In genomic region chr4:155345608-155345953, GRCm38 (mm10) we compare ENCODE assay signal across 8 mouse cellular contexts. TPM values are rescaled to one million over a fixed set of nuclear protein-coding genes. Genes with fewer than 3 reads are reported as not detected.
A peak's percentile ranks its signal among the peaks of the same experiment; 100 is the strongest.
DNase-seq lines count a peak whose midpoint lies in the region; ATAC-seq and TF ChIP-seq lines count a peak whose summit lies in the region.

No protein-coding gene starts in this region.

- H3K27me3 ChIP-seq in forebrain, embryonic 14.5 days (replicated peaks; ENCODE audit: control insufficient read depth, insufficient read depth, low read length): no peaks in the 10 kb centered on the region
- peaks cover 41% of the 10 kb centered on the region for H3K27me3 ChIP-seq in heart, postnatal 0 days (ENCODE audit: control insufficient read depth, insufficient read depth, low read length)
- peaks cover 36% of the 10 kb centered on the region for H3K27me3 ChIP-seq in liver, embryonic 16.5 days (ENCODE audit: control insufficient read depth, insufficient read depth, low read depth, low read length)
- H3K27me3 ChIP-seq in neural tube, embryonic 15.5 days (replicated peaks): no peaks in the 10 kb centered on the region

- peak; percentile 93 for ATAC-seq in forebrain, embryonic 14.5 days
- ATAC-seq in heart, postnatal 0 days (ENCODE audit: insufficient read depth, low read depth): peak; percentile 78
- peak; percentile 11; the same call in 1 of the 2 replicates for ATAC-seq in liver, embryonic 16.5 days (ENCODE audit: low read depth)
- peak; percentile 88 for ATAC-seq in neural tube, embryonic 15.5 days (ENCODE audit: low FRiP score)
- ATAC-seq in erythroid progenitor cell, adult 5-6 weeks (replicated peaks; ENCODE audit: low FRiP score, poor library complexity, severe bottlenecking): no peak

- H3K36me3 ChIP-seq in ES-E14 (ENCODE audit: control insufficient read depth, insufficient read depth, low read length, poor library complexity, severe bottlenecking): peaks cover 3% of the 10 kb centered on the region; the same call in 1 of the 2 replicates
- H3K36me3 ChIP-seq in forebrain, embryonic 14.5 days (ENCODE audit: control insufficient read depth, insufficient read depth, low read length): no peaks in the 10 kb centered on the region
- H3K36me3 ChIP-seq in heart, postnatal 0 days (replicated peaks; ENCODE audit: control insufficient read depth, insufficient read depth, low read length): no peaks in the 10 kb centered on the region
- no peaks in the 10 kb centered on the region for H3K36me3 ChIP-seq in liver, embryonic 16.5 days (ENCODE audit: control insufficient read depth, insufficient read depth)
- H3K36me3 ChIP-seq in neural tube, embryonic 15.5 days: no peaks in the 10 kb centered on the region

- H3K4me2 ChIP-seq in forebrain, embryonic 14.5 days (ENCODE audit: low read length): peak overlapping the region; percentile 90
- H3K4me2 ChIP-seq in heart, postnatal 0 days (ENCODE audit: low read depth, low read length): peak overlapping the region; percentile 58
- peak overlapping the region; percentile 31; the same call in 1 of the 2 replicates for H3K4me2 ChIP-seq in liver, embryonic 16.5 days (ENCODE audit: low read depth, low read length)
- peak overlapping the region; percentile 81 for H3K4me2 ChIP-seq in neural tube, embryonic 15.5 days

- no peak overlapping the region for H3K27ac ChIP-seq in ES-E14 (ENCODE audit: insufficient read depth, low read depth, low read length, poor library complexity, severe bottlenecking)
- H3K27ac ChIP-seq in forebrain, embryonic 14.5 days (ENCODE audit: low read depth, low read length): peak overlapping the region; percentile 91
- H3K27ac ChIP-seq in heart, postnatal 0 days (ENCODE audit: low read depth): no peak overlapping the region
- H3K27ac ChIP-seq in liver, embryonic 16.5 days (ENCODE audit: low read length): no peak overlapping the region
- H3K27ac ChIP-seq in neural tube, embryonic 15.5 days (replicated peaks): peak overlapping the region; percentile 93

- no peak for TF ChIP-seq CTCF in brain, embryonic 14.5 days (IDR thresholded peaks at IDR 0.05; ENCODE audit: borderline replicate concordance, extremely low read depth, insufficient read depth, insufficient read length)
- no peak for TF ChIP-seq CTCF in heart, postnatal 0 days (IDR thresholded peaks at IDR 0.05; ENCODE audit: low read depth)

- peaks cover 0 to 6% of the 10 kb centered on the region in 2 experiments; a peak in 1 of 4 replicates for H3K4me1 ChIP-seq in ES-E14 (ENCODE audit: control insufficient read depth in 2 of 2, insufficient read depth in 2 of 2, low read length in 2 of 2, poor library complexity in 1 of 2)
- H3K4me1 ChIP-seq in forebrain, embryonic 14.5 days (ENCODE audit: control insufficient read depth, insufficient read depth, low read length): peaks cover 5% of the 10 kb centered on the region
- no peaks in the 10 kb centered on the region for H3K4me1 ChIP-seq in heart, postnatal 0 days (ENCODE audit: control insufficient read depth, insufficient read depth)
- no peaks in the 10 kb centered on the region for H3K4me1 ChIP-seq in liver, embryonic 16.5 days (ENCODE audit: control insufficient read depth, low read depth, low read length)
- peaks cover 35% of the 10 kb centered on the region for H3K4me1 ChIP-seq in neural tube, embryonic 15.5 days

- TF ChIP-seq EP300 in heart, postnatal 0 days (IDR thresholded peaks at IDR 0.05; ENCODE audit: low read depth): no peak

- H3K9ac ChIP-seq in ES-E14 (ENCODE audit: insufficient read depth, low read depth, low read length, poor library complexity, severe bottlenecking): peak overlapping the region; percentile 30; the same call in 1 of the 2 replicates
- peak overlapping the region; percentile 80 for H3K9ac ChIP-seq in forebrain, embryonic 14.5 days (ENCODE audit: low read length)
- no peak overlapping the region for H3K9ac ChIP-seq in heart, postnatal 0 days (replicated peaks; ENCODE audit: low read depth, low read length)
- H3K9ac ChIP-seq in liver, embryonic 16.5 days (ENCODE audit: low read depth, low read length): no peak overlapping the region
- peak overlapping the region; percentile 84 for H3K9ac ChIP-seq in neural tube, embryonic 15.5 days (replicated peaks)

- no peaks in the 10 kb centered on the region for H3K9me3 ChIP-seq in ES-E14 (ENCODE audit: control insufficient read depth, insufficient read depth, low read depth, low read length)
- no peaks in the 10 kb centered on the region for H3K9me3 ChIP-seq in forebrain, embryonic 14.5 days (replicated peaks; ENCODE audit: control insufficient read depth, low read length)
- H3K9me3 ChIP-seq in heart, postnatal 0 days (replicated peaks; ENCODE audit: control insufficient read depth, low read length): no peaks in the 10 kb centered on the region
- no peaks in the 10 kb centered on the region for H3K9me3 ChIP-seq in liver, embryonic 16.5 days (replicated peaks; ENCODE audit: control insufficient read depth, low read length)
- H3K9me3 ChIP-seq in neural tube, embryonic 15.5 days (replicated peaks): no peaks in the 10 kb centered on the region

- in situ Hi-C loops in ES-E14 (cut with MboI; ENCODE audit: low sequenced_read_pairs in 2 of 2, unreplicated experiment in 2 of 2): no loop called here

- no peak for DNase-seq in ES-E14 (ENCODE audit: low read depth, low spot score)
- peak; percentile 92 for DNase-seq in brain, embryonic 14.5 days (ENCODE audit: low read depth)
- DNase-seq in forebrain, embryonic 14.5 days (ENCODE audit: low spot score): peak; percentile 89
- peak; percentile 51 for DNase-seq in heart, postnatal 0 days (ENCODE audit: low spot score)
- peak; percentile 82 to 89 for DNase-seq in layer of hippocampus, adult 18-20 months (ENCODE audit: low spot score in 2 of 2)

- TF ChIP-seq POLR2A in brain, embryonic 14.5 days (IDR thresholded peaks at IDR 0.05; ENCODE audit: borderline replicate concordance, extremely low read depth, insufficient read depth, insufficient read length, poor library complexity, severe bottlenecking): peak; percentile 46; the same call in 1 of the 2 replicates

- H3K4me3 ChIP-seq in ES-E14 (ENCODE audit: insufficient read depth in 1 of 2, low read depth in 1 of 2, low read length in 2 of 2, poor library complexity in 1 of 2, severe bottlenecking in 1 of 2): peak overlapping the region; percentile 62 to 63
- peak overlapping the region; percentile 66 for H3K4me3 ChIP-seq in forebrain, embryonic 14.5 days (ENCODE audit: low read depth, low read length)
- H3K4me3 ChIP-seq in heart, postnatal 0 days (ENCODE audit: low read depth, low read length): peak overlapping the region; percentile 44
- no peak overlapping the region for H3K4me3 ChIP-seq in liver, embryonic 16.5 days (ENCODE audit: low read depth, low read length)
- peak overlapping the region; percentile 69 for H3K4me3 ChIP-seq in neural tube, embryonic 15.5 days (replicated peaks)

- 3% methylated on average over 16 of the region's 16 CpGs for WGBS in forebrain, embryonic 14.5 days
- 3% methylated on average over 16 of the region's 16 CpGs for WGBS in heart, postnatal 0 days
- 5% methylated on average over 16 of the region's 16 CpGs for WGBS in liver, embryonic 16.5 days (ENCODE audit: insufficient replicate concordance)
- 1% methylated on average over 16 of the region's 16 CpGs for WGBS in neural tube, embryonic 15.5 days

TF ChIP-seq in ES-E14, 5 proteins besides CTCF, POLR2A, EP300 and RAD21:
- TF ChIP-seq MAFK (IDR thresholded peaks at IDR 0.05; ENCODE audit: insufficient read depth, low read depth, low read length): no peak
- TF ChIP-seq HCFC1 (IDR thresholded peaks at IDR 0.05; ENCODE audit: borderline replicate concordance, insufficient read depth, low read length): no peak
- no peak for TF ChIP-seq CHD2 (IDR thresholded peaks at IDR 0.05; ENCODE audit: low read depth, low read length)
- TF ChIP-seq ZNF384 (IDR thresholded peaks at IDR 0.05; ENCODE audit: low read depth, low read length): no peak
- TF ChIP-seq ZC3H11A (IDR thresholded peaks at IDR 0.05; ENCODE audit: borderline replicate concordance, low read depth, low read length): no peak

RNA-seq across cellular contexts. Expression of gene Prkcz, which starts 15.6 kb away (rescaled TPM):
- 17.0 and 19.5 TPM in 2 replicates for total RNA-seq in ES-E14 (2012; rRNA removed)
- 73.8 and 80.3 TPM in 2 replicates for polyA plus RNA-seq in brain, embryonic 14.5 days (2012; rRNA removed)
- 45.4 and 52.5 TPM in 2 replicates for polyA plus RNA-seq in forebrain, embryonic 14.5 days (2014; fragmentation: Nextera tagmentation; extraction: Ambion mirVana)
- 4.6 and 4.8 TPM in 2 replicates for total RNA-seq in heart, postnatal 0 days (2014; rRNA removed; ENCODE audit: low replicate concordance)
- 2.7 and 3.6 TPM in 2 replicates for polyA plus RNA-seq in heart, postnatal 0 days (2015; fragmentation: Nextera tagmentation; extraction: Ambion mirVana)
- 100 to 1,000 TPM; 160 to 168 TPM for total RNA-seq in layer of hippocampus, adult 18-20 months (2021)
- polyA plus RNA-seq in liver, embryonic 16.5 days (2015; fragmentation: Nextera tagmentation; extraction: Ambion mirVana): 2.5 and 2.7 TPM in 2 replicates
- 80.1 and 87.4 TPM in 2 replicates for polyA plus RNA-seq in neural tube, embryonic 15.5 days (2015; fragmentation: Nextera tagmentation; extraction: Ambion mirVana)
- 12.2 TPM in 1 of 2 replicates, not detected in the other for total RNA-seq in erythroid progenitor cell, adult 5-6 weeks (2015; ENCODE audit: low replicate concordance)
- not detected in 2 replicates for total RNA-seq in erythroid progenitor cell, adult 5-6 weeks (2017; ENCODE audit: low replicate concordance)

RNA-seq across cellular contexts. Expression of gene Gabrd, which starts 52.3 kb away (rescaled TPM):
- total RNA-seq in ES-E14 (2012; rRNA removed): not detected in 2 replicates
- 0.36 and 1.2 TPM in 2 replicates for polyA plus RNA-seq in brain, embryonic 14.5 days (2012; rRNA removed)
- 1.2 and 1.7 TPM in 2 replicates for polyA plus RNA-seq in forebrain, embryonic 14.5 days (2014; fragmentation: Nextera tagmentation; extraction: Ambion mirVana)
- total RNA-seq in heart, postnatal 0 days (2014; rRNA removed; ENCODE audit: low replicate concordance): 0.15 TPM in 1 of 2 replicates, not detected in the other
- polyA plus RNA-seq in heart, postnatal 0 days (2015; fragmentation: Nextera tagmentation; extraction: Ambion mirVana): not detected in 2 replicates
- total RNA-seq in layer of hippocampus, adult 18-20 months (2021): 10 to 100 TPM; 26.8 to 27.0 TPM
- polyA plus RNA-seq in liver, embryonic 16.5 days (2015; fragmentation: Nextera tagmentation; extraction: Ambion mirVana): 0.09 TPM in 1 of 2 replicates, not detected in the other
- 0.18 and 0.26 TPM in 2 replicates for polyA plus RNA-seq in neural tube, embryonic 15.5 days (2015; fragmentation: Nextera tagmentation; extraction: Ambion mirVana)
- total RNA-seq in erythroid progenitor cell, adult 5-6 weeks (2015; ENCODE audit: low replicate concordance): not detected in 2 replicates
- total RNA-seq in erythroid progenitor cell, adult 5-6 weeks (2017; ENCODE audit: low replicate concordance): not detected in 2 replicates

Comparison
In these comparisons a context has a peak if more than half of its experiments do, and no peak if none do; other contexts are left out.
1. H3K27ac ChIP-seq: peak in forebrain, embryonic 14.5 days (single experiment) and neural tube, embryonic 15.5 days (single experiment); none in ES-E14 (single experiment), heart, postnatal 0 days (single experiment) and liver, embryonic 16.5 days (single experiment).
2. H3K9ac ChIP-seq: peak in ES-E14 (single experiment), forebrain, embryonic 14.5 days (single experiment) and neural tube, embryonic 15.5 days (single experiment); none in heart, postnatal 0 days (single experiment) and liver, embryonic 16.5 days (single experiment).
3. H3K4me2 ChIP-seq: peak in every context shown above with its lines; median percentile 90 in forebrain, embryonic 14.5 days; 81 in neural tube, embryonic 15.5 days; 58 in heart, postnatal 0 days; 31 in liver, embryonic 16.5 days.
4. RNA of gene Prkcz, which starts 15.6 kb away (polyA plus RNA-seq): 80.1 to 87.4 TPM in neural tube, embryonic 15.5 days, 73.8 to 80.3 TPM in brain, embryonic 14.5 days and 45.4 to 52.5 TPM in forebrain, embryonic 14.5 days; 2.7 to 3.6 TPM in heart, postnatal 0 days and 2.5 to 2.7 TPM in liver, embryonic 16.5 days; every median in the first group is over 10 times any median in the second.